Mouse (Mus musculus): ENCODE results near the gene 6030445D17Rik. TPM values are rescaled to one million over a fixed set of nuclear protein-coding genes. Genes with fewer than 3 reads are reported as not detected.

Gene 6030445D17Rik
- total RNA-seq, 1 experiment from 2014 or later = 1.6 TPM

- no peak for ATAC-seq (replicated peaks in 1 of 2; ENCODE audit: insufficient read depth in 1 of 2, low FRiP score in 2 of 2, low TSS enrichment in 1 of 2, low read depth in 1 of 2, poor library complexity in 2 of 2, severe bottlenecking in 2 of 2)
These were observed 9.3 kb upstream of the 6030445D17Rik start for GRCm38 (mm10) chr4:136452792-136453191.

- ATAC-seq (replicated peaks in 1 of 2; ENCODE audit: insufficient read depth in 1 of 2, low FRiP score in 2 of 2, low TSS enrichment in 1 of 2, low read depth in 1 of 2, poor library complexity in 2 of 2, severe bottlenecking in 2 of 2) = peak; percentile 53 to 69; a peak in 3 of 4 replicates
These were observed 7.2 kb upstream of the 6030445D17Rik start for GRCm38 (mm10) chr4:136454850-136455260.

GRCm38 (mm10) chr4:136456516-136457218 lies 5.4 kb upstream of the 6030445D17Rik start:
- ATAC-seq (replicated peaks in 1 of 2; ENCODE audit: insufficient read depth in 1 of 2, low FRiP score in 2 of 2, low TSS enrichment in 1 of 2, low read depth in 1 of 2, poor library complexity in 2 of 2, severe bottlenecking in 2 of 2) = no peak

- no peak for ATAC-seq (replicated peaks in 1 of 2; ENCODE audit: insufficient read depth in 1 of 2, low FRiP score in 2 of 2, low TSS enrichment in 1 of 2, low read depth in 1 of 2, poor library complexity in 2 of 2, severe bottlenecking in 2 of 2)
These were observed 3.8 kb upstream of the 6030445D17Rik start for GRCm38 (mm10) chr4:136458276-136458675.

DNA sequence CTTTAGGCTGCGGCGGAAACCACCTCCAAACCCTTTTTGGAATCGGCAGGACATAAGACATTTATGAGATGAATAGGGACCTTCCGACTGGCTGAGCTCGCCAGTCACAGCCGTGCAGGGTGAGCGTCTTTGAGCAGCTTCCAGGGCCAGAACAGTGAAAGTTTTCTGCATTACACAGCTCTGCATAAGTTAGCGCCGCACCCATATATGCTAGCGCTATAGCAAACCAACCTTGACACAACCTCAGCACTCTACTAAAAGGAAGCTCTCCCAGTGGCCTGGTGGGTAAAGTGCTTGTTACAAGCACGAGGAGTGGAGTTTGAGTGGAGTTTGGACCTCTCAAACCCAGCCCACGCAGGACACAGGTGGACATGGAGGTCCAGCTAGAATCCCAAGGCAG lies 2.8 kb upstream of the 6030445D17Rik start:
- no peak for ATAC-seq (replicated peaks in 1 of 2; ENCODE audit: insufficient read depth in 1 of 2, low FRiP score in 2 of 2, low TSS enrichment in 1 of 2, low read depth in 1 of 2, poor library complexity in 2 of 2, severe bottlenecking in 2 of 2)

DNA sequence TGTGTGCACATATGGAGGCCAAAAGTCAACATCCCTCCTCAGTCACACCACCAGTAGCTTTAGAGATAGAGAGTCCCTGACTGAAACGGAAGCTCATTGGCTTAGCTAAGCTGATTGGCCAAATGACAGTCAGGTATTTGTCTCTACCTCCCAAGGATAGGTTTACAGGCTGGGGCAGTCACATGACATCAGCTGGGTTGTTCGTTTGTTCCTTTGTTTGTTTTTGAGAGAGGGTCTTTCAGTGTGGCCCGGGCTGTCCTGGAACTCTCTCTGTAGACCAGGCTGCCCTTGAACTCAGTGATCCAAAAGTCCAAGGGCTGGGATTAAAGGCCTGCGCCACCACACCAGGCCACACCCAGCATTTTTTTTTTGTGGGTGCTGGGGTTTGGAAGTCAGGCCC lies 844 bp upstream of the 6030445D17Rik start:
- no peak for ATAC-seq (replicated peaks in 1 of 2; ENCODE audit: insufficient read depth in 1 of 2, low FRiP score in 2 of 2, low TSS enrichment in 1 of 2, low read depth in 1 of 2, poor library complexity in 2 of 2, severe bottlenecking in 2 of 2)

- no peak for ATAC-seq (replicated peaks in 1 of 2; ENCODE audit: insufficient read depth in 1 of 2, low FRiP score in 2 of 2, low TSS enrichment in 1 of 2, low read depth in 1 of 2, poor library complexity in 2 of 2, severe bottlenecking in 2 of 2)
These were observed 327 bp upstream of the 6030445D17Rik start for GRCm38 (mm10) chr4:136461761-136462085.

DNA sequence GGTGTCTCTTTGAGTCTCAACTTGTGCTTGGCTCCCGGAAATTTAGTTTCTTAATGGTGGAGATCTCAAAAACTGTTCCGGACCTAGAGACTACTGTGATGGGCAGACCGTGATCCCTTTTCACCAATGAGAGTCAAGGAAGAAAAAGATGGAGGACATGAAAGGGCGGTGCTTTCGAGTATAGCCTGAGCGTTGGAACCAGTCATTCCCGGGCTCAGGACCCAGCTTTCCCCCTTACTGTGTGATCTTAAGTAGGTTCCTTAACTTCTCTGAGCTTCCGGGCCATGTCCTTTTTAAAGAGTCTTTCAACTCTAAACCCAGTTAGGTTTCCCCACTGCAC lies 759 bp downstream of the 6030445D17Rik start:
- ATAC-seq (replicated peaks in 1 of 2; ENCODE audit: insufficient read depth in 1 of 2, low FRiP score in 2 of 2, low TSS enrichment in 1 of 2, low read depth in 1 of 2, poor library complexity in 2 of 2, severe bottlenecking in 2 of 2) = peak in 1 of 2 experiments; percentile 65; a peak in 1 of 4 replicates

GRCm38 (mm10) chr4:136463436-136463835 lies 1.4 kb downstream of the 6030445D17Rik start:
- ATAC-seq (replicated peaks in 1 of 2; ENCODE audit: insufficient read depth in 1 of 2, low FRiP score in 2 of 2, low TSS enrichment in 1 of 2, low read depth in 1 of 2, poor library complexity in 2 of 2, severe bottlenecking in 2 of 2) = no peak

DNA sequence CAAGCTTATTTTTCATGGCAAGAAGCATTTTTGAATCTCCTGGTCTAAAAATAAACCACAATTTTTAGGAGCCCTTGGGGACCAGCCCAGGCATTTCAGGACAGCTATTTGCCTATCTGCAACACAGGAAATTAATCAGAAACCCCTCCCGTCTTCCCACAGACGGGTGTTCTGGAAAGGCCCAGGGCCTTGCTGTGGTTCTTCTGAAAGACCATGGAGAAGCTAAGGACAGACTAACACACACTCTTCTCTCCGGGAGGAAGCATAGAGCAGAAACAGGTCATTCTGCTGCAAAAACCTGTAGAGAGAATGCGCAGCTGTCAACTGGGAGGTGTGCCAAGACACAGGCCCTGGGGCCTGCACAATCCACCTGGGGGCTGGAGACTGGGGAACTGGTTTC lies 4.2 kb downstream of the 6030445D17Rik start:
- ATAC-seq (replicated peaks in 1 of 2; ENCODE audit: insufficient read depth in 1 of 2, low FRiP score in 2 of 2, low TSS enrichment in 1 of 2, low read depth in 1 of 2, poor library complexity in 2 of 2, severe bottlenecking in 2 of 2) = no peak

GRCm38 (mm10) chr4:136468553-136469327 lies 6.7 kb downstream of the 6030445D17Rik start:
- peak; percentile 15 to 39; a peak in 1 of 4 replicates for ATAC-seq (replicated peaks in 1 of 2; ENCODE audit: insufficient read depth in 1 of 2, low FRiP score in 2 of 2, low TSS enrichment in 1 of 2, low read depth in 1 of 2, poor library complexity in 2 of 2, severe bottlenecking in 2 of 2)

DNA sequence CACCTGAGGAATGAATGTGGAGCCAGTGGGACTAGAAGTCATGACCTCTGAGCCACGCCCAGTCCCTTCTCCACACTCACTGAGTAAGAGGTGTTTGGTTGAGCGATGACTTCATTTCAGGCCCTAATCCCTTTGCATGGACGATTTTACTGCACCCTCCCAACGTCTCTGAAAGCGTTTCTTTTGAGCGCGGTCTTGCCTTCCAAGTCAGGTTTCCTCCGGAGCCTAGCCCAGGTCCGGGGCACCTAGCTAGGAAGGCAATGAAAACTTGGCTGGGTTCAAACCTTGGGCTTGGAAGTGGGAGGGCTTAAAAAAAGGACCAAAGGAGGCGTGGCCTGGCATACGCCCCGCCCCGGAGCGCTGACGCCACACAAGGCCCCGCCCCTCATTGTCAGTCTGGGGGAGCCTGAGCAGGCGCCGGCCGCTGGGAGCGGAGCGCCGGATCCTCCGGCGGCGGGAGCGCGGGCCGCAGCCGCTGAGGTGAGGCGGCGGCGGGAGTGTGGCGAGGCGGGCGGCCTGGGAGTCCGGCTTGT lies 7.4 kb downstream of the 6030445D17Rik start, which contains the start of gene Luzp1:
Gene Luzp1 (plus strand): TSS at position 391 of the 533 bp plus-strand sequence.
- ATAC-seq (replicated peaks in 1 of 2; ENCODE audit: insufficient read depth in 1 of 2, low FRiP score in 2 of 2, low TSS enrichment in 1 of 2, low read depth in 1 of 2, poor library complexity in 2 of 2, severe bottlenecking in 2 of 2) = peak; percentile 82 to 86

GRCm38 (mm10) chr4:136469941-136470346 lies 7.9 kb downstream of the 6030445D17Rik start:
- ATAC-seq (replicated peaks in 1 of 2; ENCODE audit: insufficient read depth in 1 of 2, low FRiP score in 2 of 2, low TSS enrichment in 1 of 2, low read depth in 1 of 2, poor library complexity in 2 of 2, severe bottlenecking in 2 of 2) = peak; percentile 3 to 12; a peak in 1 of 4 replicates

GRCm38 (mm10) chr4:136470347-136471071 lies 8.5 kb downstream of the 6030445D17Rik start:
- no peak for ATAC-seq (replicated peaks in 1 of 2; ENCODE audit: insufficient read depth in 1 of 2, low FRiP score in 2 of 2, low TSS enrichment in 1 of 2, low read depth in 1 of 2, poor library complexity in 2 of 2, severe bottlenecking in 2 of 2)

DNA sequence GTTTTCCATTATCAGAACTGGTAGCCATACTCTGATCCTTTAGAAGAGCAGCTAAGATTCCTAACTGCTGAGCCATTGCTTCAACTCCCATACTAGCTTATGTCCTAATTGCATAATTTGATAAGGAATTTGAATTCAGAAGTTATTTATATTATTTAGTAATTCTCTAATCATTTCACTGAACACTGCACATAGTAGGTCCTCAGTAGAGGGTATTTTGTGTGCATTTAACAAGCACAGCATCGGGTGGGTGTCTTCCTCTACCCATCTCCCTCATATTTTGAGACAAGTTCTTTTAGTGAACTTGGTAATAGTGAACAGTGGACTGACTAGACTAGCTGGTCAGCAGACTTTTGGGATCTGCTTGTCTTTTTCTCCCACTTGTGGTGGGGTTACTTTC lies 14.6 kb downstream of the 6030445D17Rik start:
- no peak for ATAC-seq (replicated peaks in 1 of 2; ENCODE audit: insufficient read depth in 1 of 2, low FRiP score in 2 of 2, low TSS enrichment in 1 of 2, low read depth in 1 of 2, poor library complexity in 2 of 2, severe bottlenecking in 2 of 2)

DNA sequence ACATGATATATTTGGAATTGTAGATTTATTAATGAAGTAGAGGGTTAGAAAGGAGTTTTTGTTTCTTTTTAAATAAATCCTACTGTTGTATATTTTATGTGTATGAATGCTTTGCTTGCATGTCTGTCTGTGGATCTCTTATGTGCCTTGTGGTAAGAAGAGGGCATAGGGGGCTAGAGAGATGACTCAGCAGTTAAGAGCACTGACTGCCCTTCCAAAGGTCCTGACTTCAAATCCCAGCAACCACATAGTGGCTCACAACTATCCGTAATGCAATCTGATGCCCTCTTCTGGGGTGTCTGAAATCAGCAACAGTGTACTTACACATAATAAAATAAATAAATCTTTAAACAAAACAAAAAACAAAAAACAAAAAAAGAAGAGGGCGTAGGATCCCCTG lies 24.5 kb downstream of the 6030445D17Rik start:
- no peak for ATAC-seq (replicated peaks in 1 of 2; ENCODE audit: insufficient read depth in 1 of 2, low FRiP score in 2 of 2, low TSS enrichment in 1 of 2, low read depth in 1 of 2, poor library complexity in 2 of 2, severe bottlenecking in 2 of 2)

GRCm38 (mm10) chr4:136495993-136496392 lies 33.9 kb downstream of the 6030445D17Rik start:
- ATAC-seq (replicated peaks in 1 of 2; ENCODE audit: insufficient read depth in 1 of 2, low FRiP score in 2 of 2, low TSS enrichment in 1 of 2, low read depth in 1 of 2, poor library complexity in 2 of 2, severe bottlenecking in 2 of 2) = no peak

Measured in hematopoietic stem cell, adult 5-6 weeks (primary cell).